Mouse (Mus musculus): Measurements from ENCODE around the gene Ccdc159.

Gene Ccdc159

GRCm38 (mm10) chr9:21960558-21961208, 33.4 kb downstream of the Ccdc159 start:
- no peak for DNase-seq (ENCODE audit: low read depth, low spot score)

GRCm38 (mm10) chr9:21961366-21961980, 34.2 kb downstream of the Ccdc159 start:
- peak; percentile 21 for DNase-seq (ENCODE audit: low read depth, low spot score)

GRCm38 (mm10) chr9:21962010-21962409, 34.7 kb downstream of the Ccdc159 start:
- DNase-seq (ENCODE audit: low read depth, low spot score) = no peak

- DNase-seq (ENCODE audit: low read depth, low spot score) = peak; percentile 76
Observed at GRCm38 (mm10) chr9:21962416-21963059, 35.3 kb downstream of the Ccdc159 start.

GRCm38 (mm10) chr9:21963417-21963816, 36.1 kb downstream of the Ccdc159 start, which contains the start of gene Epor:
Epor (minus strand) TSS chr9:21963506.
- no peak for DNase-seq (ENCODE audit: low read depth, low spot score)

- no peak for DNase-seq (ENCODE audit: low read depth, low spot score)
Observed at GRCm38 (mm10) chr9:21968883-21969282, 41.6 kb downstream of the Ccdc159 start.

- DNase-seq (ENCODE audit: low read depth, low spot score) = no peak
Observed at GRCm38 (mm10) chr9:21969304-21969703, 42.0 kb downstream of the Ccdc159 start.

- DNase-seq (ENCODE audit: low read depth, low spot score) = no peak
Observed at GRCm38 (mm10) chr9:21976626-21977175, 49.4 kb downstream of the Ccdc159 start.

GRCm38 (mm10) chr9:21977331-21977730, 50.1 kb downstream of the Ccdc159 start:
- DNase-seq (ENCODE audit: low read depth, low spot score) = no peak

GRCm38 (mm10) chr9:21977972-21978371, 50.7 kb downstream of the Ccdc159 start:
- DNase-seq (ENCODE audit: low read depth, low spot score) = peak; percentile 48

GRCm38 (mm10) chr9:21978398-21979128, 51.3 kb downstream of the Ccdc159 start:
- DNase-seq (ENCODE audit: low read depth, low spot score) = no peak

- no peak for DNase-seq (ENCODE audit: low read depth, low spot score)
Observed at GRCm38 (mm10) chr9:21983911-21984310, 56.6 kb downstream of the Ccdc159 start.

Data from CD4-positive helper T cell, adult 2 months (primary cell).